Mouse (Mus musculus) ES-E14 (cell line): ENCODE data around the gene Epb41l2. TPM values are rescaled to one million over a fixed set of nuclear protein-coding genes. Genes with fewer than 3 reads are reported as not detected.

Experiments used
- DNase-seq: peaks from one replicate; pipeline ENCODE4 v3.0.0-alpha.2; 2013; ENCODE audit warnings: low read depth, low spot score
- H3K27ac ChIP-seq: 2 replicates; pipeline ENCODE4 v1.5.1; 2012; ENCODE audit warnings: low read depth, mild to moderate bottlenecking, low read length, moderate library complexity, mixed read lengths; ENCODE audit not compliant: poor library complexity, insufficient read depth, severe bottlenecking
- H3K36me3 ChIP-seq: 2 replicates; pipeline ENCODE4 v1.6.1; 2012; ENCODE audit warnings: mild to moderate bottlenecking, low read length, moderate library complexity, mixed read lengths; ENCODE audit not compliant: control insufficient read depth, poor library complexity, insufficient read depth, severe bottlenecking
- H3K4me1 ChIP-seq, 2 experiments: fragments of 150-350 bp in 1 of 2; sonication (generic) in 1 of 2; 2 replicates each; pipeline ENCODE4 v1.6.1; 2012; ENCODE audit warnings: low read length in 2 of 2, mild to moderate bottlenecking in 1 of 2, mixed read lengths in 1 of 2; ENCODE audit not compliant: control insufficient read depth in 2 of 2, insufficient read depth in 2 of 2, poor library complexity in 1 of 2
- H3K4me3 ChIP-seq, 2 experiments: fragments of 150-350 bp in 1 of 2; sonication (generic) in 1 of 2; 2 replicates each; pipeline ENCODE4 v1.5.1; 2012; ENCODE audit warnings: low read length in 2 of 2, low read depth in 1 of 2, mild to moderate bottlenecking in 1 of 2, mixed read lengths in 1 of 2; ENCODE audit not compliant: insufficient read depth in 1 of 2, poor library complexity in 1 of 2, severe bottlenecking in 1 of 2
- H3K9ac ChIP-seq: 2 replicates; pipeline ENCODE4 v1.6.1; 2012; ENCODE audit warnings: low read depth, mild to moderate bottlenecking, low read length, mixed read lengths; ENCODE audit not compliant: poor library complexity, insufficient read depth, severe bottlenecking
- H3K9me3 ChIP-seq: fragments of 150-350 bp; sonication (generic); 2 replicates; pipeline ENCODE4 v1.6.1; 2012; ENCODE audit warnings: low read depth, mild to moderate bottlenecking, low read length; ENCODE audit not compliant: control insufficient read depth, insufficient read depth
- CHD2 ChIP-seq: IDR thresholded peaks from 2 replicates; pipeline ENCODE4 v1.6.1; 2014; ENCODE audit warnings: mild to moderate bottlenecking, low read depth, low read length, inconsistent platforms
- HCFC1 ChIP-seq: IDR thresholded peaks from 2 replicates; pipeline ENCODE4 v1.6.1; 2012; ENCODE audit warnings: low read length, inconsistent platforms, borderline replicate concordance; ENCODE audit not compliant: insufficient read depth
- MAFK ChIP-seq: IDR thresholded peaks from 2 replicates; pipeline ENCODE4 v1.6.1; 2014; ENCODE audit warnings: mild to moderate bottlenecking, low read depth, low read length, inconsistent platforms; ENCODE audit not compliant: insufficient read depth
- ZC3H11A ChIP-seq: IDR thresholded peaks from 2 replicates; pipeline ENCODE4 v1.6.1; 2012; ENCODE audit warnings: low read depth, mild to moderate bottlenecking, inconsistent platforms, low read length, borderline replicate concordance
- ZNF384 ChIP-seq: IDR thresholded peaks from 2 replicates; pipeline ENCODE4 v1.6.1; 2012; ENCODE audit warnings: low read depth, low read length, inconsistent platforms
- in situ Hi-C, 2 experiments: fragments of 600-800 bp; cut with MboI; formaldehyde crosslinking; loops; one replicate each; pipeline ENCODE4 v1.15.1; 2025; ENCODE audit warnings: low sequenced_read_pairs in 2 of 2, inconsistent platforms in 1 of 2; ENCODE audit not compliant: unreplicated experiment in 2 of 2
- total RNA-seq: library from RNA; depleted of rRNA; stranded (reverse); fragments of 300-350 nt; gene quantifications from 2 replicates; pipeline ENCODE4 v1.2.3, GENCODE M21; 2012; rRNA removed

Epb41l2 gene
- total RNA-seq = 72.5 and 83.1 TPM in 2 replicates

DNA sequence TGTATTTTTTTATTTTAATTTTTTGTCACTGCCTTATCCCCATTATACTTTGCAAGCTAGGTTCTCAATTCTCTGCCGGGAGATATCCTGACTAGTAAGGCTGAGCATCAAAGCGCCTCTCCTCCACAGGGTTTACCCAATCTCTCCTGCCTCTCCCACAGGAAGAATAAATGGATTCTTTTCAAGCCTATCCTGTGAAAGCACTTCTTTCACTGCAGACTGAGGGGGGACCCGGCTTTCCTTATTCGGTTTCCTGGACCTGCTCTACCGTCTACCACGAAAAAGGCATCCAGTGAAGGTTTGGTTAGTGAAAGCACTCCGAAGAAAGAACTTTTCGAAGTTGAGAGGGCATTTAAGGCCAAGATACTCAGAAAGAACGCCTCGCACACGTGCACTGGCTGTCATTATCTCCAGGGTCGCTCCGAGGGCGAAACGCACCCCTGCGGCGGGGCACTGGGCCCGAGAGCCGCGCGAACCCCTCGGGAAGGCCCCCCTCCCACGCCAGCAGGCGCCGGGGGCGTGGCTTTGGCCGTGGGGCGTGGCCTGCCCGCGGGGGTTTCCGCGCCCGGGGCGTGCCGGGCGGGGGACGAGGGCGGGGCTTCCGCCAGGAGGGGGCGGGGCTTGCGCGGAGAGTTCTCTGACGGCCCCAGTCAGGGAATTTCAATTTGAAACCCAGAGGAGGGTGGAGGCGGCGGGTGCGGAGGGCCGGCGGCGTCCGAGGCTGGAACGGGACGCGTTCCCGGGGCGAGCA is at the start of gene Epb41l2:
Epb41l2 (plus strand) TSS at position 591 of the 751 bp plus-strand sequence.
- Histone ChIP-seq H3K9me3 (no peaks in the 10 kb centered on the region), H3K4me1 (no peaks in the 10 kb centered on the region), H3K36me3 (no peaks in the 10 kb centered on the region), H3K4me3 (peak within 1 kb of the TSS; percentile 97 to 99), H3K9ac (peak within 1 kb of the TSS; percentile 95), H3K27ac (peak within 1 kb of the TSS; percentile 55)
- peak; percentile 66 for DNase-seq
- no peak for TF ChIP-seq CHD2
- no peak for TF ChIP-seq HCFC1
- no peak for TF ChIP-seq ZC3H11A
- TF ChIP-seq ZNF384 = no peak
- TF ChIP-seq MAFK = no peak
- in situ Hi-C loops = no loop called here

DNA sequence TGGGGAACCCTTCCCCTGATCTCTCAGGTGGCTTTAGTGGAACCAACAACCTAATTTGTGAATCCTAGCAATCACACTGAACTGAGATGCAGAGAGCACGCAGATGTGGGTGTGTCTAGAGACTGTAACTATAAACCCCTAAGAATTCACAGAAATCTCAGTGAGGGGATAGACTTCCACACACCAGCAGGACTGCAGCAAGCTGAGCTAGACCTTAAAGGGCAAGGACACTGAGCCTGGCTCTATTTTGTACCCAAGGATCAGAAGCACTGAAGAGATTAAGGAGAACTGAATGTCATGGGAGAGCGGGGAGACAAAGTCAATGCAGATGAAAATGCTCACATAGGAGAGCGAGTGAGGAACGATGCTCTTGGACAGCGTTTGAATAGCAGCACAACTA is 49.6 kb upstream of the Epb41l2 start:
- Histone ChIP-seq H3K4me3 (no peak overlapping the region), H3K36me3 (no peaks in the 10 kb centered on the region), H3K27ac (no peak overlapping the region), H3K4me1 (peaks cover 10 to 13% of the 10 kb centered on the region in 2 experiments), H3K9me3 (no peaks in the 10 kb centered on the region), H3K9ac (no peak overlapping the region)
- no peak for DNase-seq
- in situ Hi-C loops = no loop called here
- TF ChIP-seq ZNF384 (no peak), CHD2 (no peak)

DNA sequence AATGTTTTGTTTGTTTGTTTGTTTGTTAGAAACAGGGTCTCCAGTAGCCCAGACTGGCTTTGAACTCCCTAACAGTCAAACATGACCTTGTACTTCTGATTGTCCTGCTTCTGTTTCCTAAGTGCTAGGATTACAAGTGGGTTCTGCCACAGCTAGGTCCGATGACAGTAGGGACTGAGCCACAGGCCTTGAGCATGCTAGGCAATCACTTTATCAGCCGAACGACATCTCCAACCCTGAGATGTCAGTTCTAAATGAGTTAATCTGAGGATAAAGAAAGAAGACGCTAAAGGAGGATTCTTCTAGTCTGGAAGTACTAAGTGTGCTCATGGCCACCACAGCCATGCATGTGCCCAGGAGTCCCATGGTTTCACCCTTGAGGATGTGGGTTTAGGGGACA is 48.9 kb upstream of the Epb41l2 start:
- no peak overlapping the region for H3K4me3 ChIP-seq
- TF ChIP-seq CHD2 (no peak), MAFK (no peak), ZC3H11A (no peak), HCFC1 (no peak), ZNF384 (no peak)
- H3K36me3 ChIP-seq = no peaks in the 10 kb centered on the region
- no peaks in the 10 kb centered on the region for H3K9me3 ChIP-seq
- in situ Hi-C loops = no loop called here
- no peak overlapping the region for H3K27ac ChIP-seq
- no peak for DNase-seq
- H3K9ac ChIP-seq = no peak overlapping the region
- H3K4me1 ChIP-seq = peaks cover 12 to 15% of the 10 kb centered on the region in 2 experiments

DNA sequence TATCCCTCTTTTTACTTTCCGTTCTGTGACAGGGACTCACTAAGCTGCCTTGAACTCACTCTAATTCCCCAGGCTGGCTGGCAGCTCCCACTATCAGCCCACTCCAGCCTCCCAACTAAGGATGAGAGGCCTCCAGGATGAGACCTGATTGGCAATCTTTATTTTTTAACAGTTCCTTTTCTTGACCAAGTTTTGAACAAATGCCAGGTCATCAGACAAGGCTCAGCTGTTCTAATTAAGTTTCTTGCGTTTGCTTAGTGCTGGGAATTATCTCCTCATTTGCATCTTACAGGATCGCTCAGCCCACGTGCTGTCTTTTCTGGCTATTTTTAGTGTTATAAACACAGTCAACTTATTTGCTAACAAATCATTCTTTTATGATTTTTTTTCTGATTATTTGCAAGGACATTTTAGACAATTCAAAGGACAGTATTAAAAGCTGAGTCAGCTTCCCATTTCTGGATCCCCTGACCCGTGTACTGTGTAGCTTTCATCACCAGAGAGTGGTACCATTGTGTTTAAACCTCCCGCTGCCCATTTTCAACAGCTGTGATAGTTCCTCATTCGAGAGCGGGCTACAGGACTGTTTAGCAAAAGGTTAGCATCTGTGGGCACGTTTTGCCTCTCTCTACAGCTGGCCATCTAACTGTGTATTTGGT is 47.9 kb upstream of the Epb41l2 start:
- Histone ChIP-seq H3K9ac (no peak overlapping the region), H3K27ac (no peak overlapping the region), H3K4me1 (peaks cover 12 to 15% of the 10 kb centered on the region in 2 experiments), H3K4me3 (no peak overlapping the region), H3K9me3 (no peaks in the 10 kb centered on the region), H3K36me3 (no peaks in the 10 kb centered on the region)
- TF ChIP-seq CHD2 (no peak), ZC3H11A (no peak), HCFC1 (no peak), ZNF384 (no peak), MAFK (peak; percentile 60; the same call in 1 of the 2 replicates)
- no peak for DNase-seq
- in situ Hi-C loops = no loop called here
